Mouse (Mus musculus) layer of hippocampus, adult 9-11 months (tissue): Measurements from ENCODE around the gene Cabp2.
"Not testable (repeated sequence)": the region's sequence is repeated elsewhere in the genome, so short reads cannot be mapped to it uniquely, and the experiment has no call there.

Experiments used
- DNase-seq: peaks from one replicate; pipeline ENCODE4 v3.0.0; 2022

Cabp2 gene

GRCm38 (mm10) chr19:4103792-4104191 is 22.4 kb downstream of the Cabp2 start:
- DNase-seq: no peak

- no peak for DNase-seq
Observed at GRCm38 (mm10) chr19:4104675-4105194, 23.4 kb downstream of the Cabp2 start.

GRCm38 (mm10) chr19:4106654-4107053 is 25.3 kb downstream of the Cabp2 start:
- no peak for DNase-seq

- no peak for DNase-seq
Observed at GRCm38 (mm10) chr19:4108535-4108934, 27.2 kb downstream of the Cabp2 start.

GRCm38 (mm10) chr19:4112063-4112960 is 30.9 kb downstream of the Cabp2 start:
- no peak for DNase-seq

- peak; percentile 91 for DNase-seq
Observed at GRCm38 (mm10) chr19:4113186-4113805, 31.9 kb downstream of the Cabp2 start.

GRCm38 (mm10) chr19:4113806-4114230 is 32.4 kb downstream of the Cabp2 start:
- DNase-seq: no peak

- DNase-seq: no peak
Observed at GRCm38 (mm10) chr19:4114551-4114950, 33.2 kb downstream of the Cabp2 start.

GRCm38 (mm10) chr19:4115144-4115543 is 33.8 kb downstream of the Cabp2 start:
- DNase-seq: no peak

GRCm38 (mm10) chr19:4115816-4116215 is 34.4 kb downstream of the Cabp2 start:
- DNase-seq: no peak

- no peak for DNase-seq
Observed at GRCm38 (mm10) chr19:4117006-4117405, 35.6 kb downstream of the Cabp2 start.

- no peak for DNase-seq
Observed at GRCm38 (mm10) chr19:4118350-4118749, 37.0 kb downstream of the Cabp2 start.

- DNase-seq: no peak
Observed at GRCm38 (mm10) chr19:4119716-4120487, 38.5 kb downstream of the Cabp2 start.

GRCm38 (mm10) chr19:4120496-4120895 is 39.1 kb downstream of the Cabp2 start:
- no peak for DNase-seq

- DNase-seq: peak; percentile 98
Observed at GRCm38 (mm10) chr19:4121097-4121805, 39.9 kb downstream of the Cabp2 start.

- not testable (repeated sequence) for DNase-seq
Observed at GRCm38 (mm10) chr19:4121896-4122295, 40.5 kb downstream of the Cabp2 start.

- no peak for DNase-seq
Observed at GRCm38 (mm10) chr19:4122411-4123370, 41.3 kb downstream of the Cabp2 start.

GRCm38 (mm10) chr19:4124432-4124831 is 43.1 kb downstream of the Cabp2 start:
- no peak for DNase-seq

- not testable (repeated sequence) for DNase-seq
Observed at GRCm38 (mm10) chr19:4125268-4125667, 43.9 kb downstream of the Cabp2 start.

GRCm38 (mm10) chr19:4125741-4126696 is 44.6 kb downstream of the Cabp2 start, which contains the start of gene Aip:
Aip (minus strand) TSS chr19:4125858.
- DNase-seq: peak; percentile 99
